Mouse (Mus musculus) thymus, adult 2 months (tissue): ENCODE data around the gene Secisbp2. TPM values are rescaled to one million over a fixed set of nuclear protein-coding genes. Genes with fewer than 3 reads are reported as not detected.

Source experiments
- DNase-seq: peaks from one replicate; pipeline ENCODE4 v3.0.0; 2021
- H3K27ac ChIP-seq: fragments of 200-500 bp; 2 replicates; pipeline ENCODE4 v1.5.1; 2012; ENCODE audit warnings: low read length, control low read depth; ENCODE audit not compliant: control insufficient read depth, insufficient read depth
- H3K27me3 ChIP-seq: fragments of 200-500 bp; 2 replicates; pipeline ENCODE4 v1.6.1; 2012; ENCODE audit warnings: mild to moderate bottlenecking, low read length, moderate library complexity, mixed read lengths; ENCODE audit not compliant: control insufficient read depth, insufficient read depth
- H3K36me3 ChIP-seq: fragments of 200-500 bp; 2 replicates; pipeline ENCODE4 v1.6.1; 2012; ENCODE audit warnings: mild to moderate bottlenecking, low read length, moderate library complexity; ENCODE audit not compliant: control insufficient read depth, insufficient read depth
- H3K4me1 ChIP-seq: fragments of 200-500 bp; replicated peaks from 2 replicates; pipeline ENCODE4 v1.6.1; 2012; ENCODE audit warnings: low read length; ENCODE audit not compliant: control insufficient read depth, insufficient read depth
- H3K4me3 ChIP-seq: fragments of 200-500 bp; 2 replicates; pipeline ENCODE4 v1.5.1; 2012; ENCODE audit warnings: mild to moderate bottlenecking, low read length, control low read depth, moderate library complexity; ENCODE audit not compliant: control insufficient read depth, insufficient read depth
- CTCF ChIP-seq: fragments of 200-500 bp; IDR thresholded peaks from 2 replicates; pipeline ENCODE4 v1.5.1; 2012; ENCODE audit warnings: mild to moderate bottlenecking, control low read depth, low read length, moderate library complexity, borderline replicate concordance; ENCODE audit not compliant: control insufficient read depth, poor library complexity, insufficient read depth; ENCODE audit errors: extremely low read depth
- POLR2A ChIP-seq: fragments of 200-500 bp; IDR thresholded peaks from 2 replicates; pipeline ENCODE4 v1.6.1; 2012; ENCODE audit warnings: mild to moderate bottlenecking, low read length, control low read depth, moderate library complexity; ENCODE audit not compliant: control insufficient read depth, poor library complexity, insufficient read depth; ENCODE audit errors: extremely low read depth
- WGBS: fragments of 180-500 bp; shearing (Covaris S2); methylation state at CpG from one replicate; pipeline ENCODE4 v1.1.7; 2018; 5-methylcytosine and 5-hydroxymethylcytosine counted together
- polyA plus RNA-seq: library from polyadenylated mRNA; depleted of rRNA; stranded (reverse); fragments of >200 nt; gene quantifications from 2 replicates; pipeline ENCODE4 v1.2.3, GENCODE M21; 2012

Secisbp2 gene
- polyA plus RNA-seq, 1 experiment = 50.8 TPM

DNA sequence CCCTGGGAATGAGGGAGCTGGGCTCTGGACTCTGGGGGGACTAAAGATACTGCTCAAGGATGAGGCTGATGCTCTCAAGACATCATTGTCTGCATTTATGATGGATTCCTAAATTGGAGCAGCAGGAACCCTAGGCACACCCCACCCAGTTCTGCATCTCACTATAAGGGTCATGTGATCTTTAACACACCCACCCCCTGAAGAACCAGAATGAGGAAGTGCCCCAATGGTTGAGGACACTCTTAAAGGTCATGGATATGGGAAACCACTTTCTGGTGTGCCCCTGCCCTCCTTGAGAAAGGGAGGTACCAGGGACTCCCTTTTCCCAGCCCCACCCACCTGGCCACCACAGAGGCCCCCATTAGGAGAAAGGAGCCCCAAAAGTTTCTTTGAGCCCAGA, 45.0 kb downstream of the Secisbp2 start:
- Histone ChIP-seq H3K4me1 (peaks cover 8% of the 10 kb centered on the region), H3K4me3 (no peak overlapping the region), H3K27me3 (no peaks in the 10 kb centered on the region), H3K27ac (no peak overlapping the region), H3K36me3 (peaks cover 16% of the 10 kb centered on the region)
- no peak for DNase-seq
- no peak for TF ChIP-seq CTCF
- no peak for TF ChIP-seq POLR2A

DNA sequence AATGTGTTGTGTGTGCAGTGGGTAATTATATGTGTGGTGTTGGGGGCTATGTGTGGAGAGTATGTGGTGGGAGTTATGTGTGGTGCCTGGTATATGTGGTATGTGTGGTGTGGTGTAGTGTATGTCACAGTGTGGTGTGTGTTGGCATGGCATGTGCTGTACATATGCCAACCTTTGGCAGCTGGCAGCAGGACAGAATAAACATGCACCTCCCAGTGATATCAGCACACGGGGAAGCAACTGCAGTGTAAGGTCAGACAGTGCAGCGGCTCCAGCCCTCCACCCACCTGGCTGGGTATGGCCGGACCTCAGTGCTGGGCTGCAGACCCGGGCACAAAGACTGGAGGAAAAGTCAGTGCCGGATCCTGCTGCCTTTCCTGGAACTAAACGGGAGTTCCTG, 46.0 kb downstream of the Secisbp2 start:
- TF ChIP-seq CTCF (no peak), POLR2A (no peak)
- WGBS = 96% methylated on average over 6 of the region's 6 CpGs
- no peak overlapping the region for H3K27ac ChIP-seq

GRCm38 (mm10) chr13:51697897-51698296, 46.4 kb downstream of the Secisbp2 start:
- Histone ChIP-seq H3K36me3 (peaks cover 28% of the 10 kb centered on the region), H3K4me1 (peaks cover 8% of the 10 kb centered on the region), H3K27ac (no peak overlapping the region), H3K27me3 (no peaks in the 10 kb centered on the region), H3K4me3 (no peak overlapping the region)
- no peak for DNase-seq
- WGBS = 89% methylated on average over 4 of the region's 4 CpGs
- no peak for TF ChIP-seq CTCF
- no peak for TF ChIP-seq POLR2A

More for the DNA sequence above, 46.0 kb downstream of the Secisbp2 start:
- peaks cover 24% of the 10 kb centered on the region for H3K36me3 ChIP-seq
- DNase-seq = no peak
- no peaks in the 10 kb centered on the region for H3K27me3 ChIP-seq
- H3K4me1 ChIP-seq = peaks cover 8% of the 10 kb centered on the region
- no peak overlapping the region for H3K4me3 ChIP-seq

DNA sequence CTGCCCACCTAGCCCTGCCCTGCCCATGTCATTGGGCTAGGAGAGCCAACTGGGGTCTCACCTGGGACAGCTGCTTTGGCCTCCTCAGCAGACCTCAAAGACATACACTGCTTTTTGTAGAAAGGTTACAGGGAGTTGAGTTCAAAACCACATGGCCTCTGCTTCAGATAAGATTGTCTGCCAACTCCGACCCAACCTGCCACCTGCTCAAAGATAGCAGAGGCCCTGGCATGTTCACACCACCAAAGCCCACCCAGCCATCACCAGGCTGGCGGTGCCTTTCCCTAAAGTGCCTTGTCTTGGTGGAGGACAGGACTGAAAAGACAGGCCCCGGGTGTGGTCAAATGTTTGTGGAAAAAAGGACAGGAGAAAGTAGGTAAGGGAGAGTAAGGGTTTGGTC, 46.8 kb downstream of the Secisbp2 start:
- no peak for DNase-seq
- TF ChIP-seq POLR2A (no peak), CTCF (no peak)
- H3K27ac ChIP-seq = no peak overlapping the region

DNA sequence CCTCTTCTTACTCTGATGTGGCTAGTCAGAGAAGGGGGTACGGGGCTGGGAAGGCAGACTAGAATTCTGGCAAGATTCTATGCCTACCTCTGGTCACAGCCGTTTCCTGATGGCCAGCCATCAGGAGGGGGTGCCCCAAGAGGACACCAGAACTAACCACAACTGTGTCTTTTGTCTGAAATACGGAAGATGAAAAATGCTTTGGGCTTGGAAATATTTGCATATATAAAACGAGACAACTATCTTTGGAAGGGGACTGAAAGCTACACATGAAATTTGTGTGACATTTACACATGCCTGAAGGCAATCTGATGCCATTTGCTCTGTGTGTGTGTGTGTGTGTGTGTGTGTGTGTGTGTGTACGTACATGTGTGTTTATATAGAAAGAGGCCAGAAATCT, 52.4 kb downstream of the Secisbp2 start:
- no peak for TF ChIP-seq CTCF
- no peak for TF ChIP-seq POLR2A
- no peaks in the 10 kb centered on the region for H3K4me1 ChIP-seq
- no peak overlapping the region for H3K27ac ChIP-seq
- no peak for DNase-seq
- H3K4me3 ChIP-seq = no peak overlapping the region
- no peaks in the 10 kb centered on the region for H3K27me3 ChIP-seq
- peaks cover 84% of the 10 kb centered on the region for H3K36me3 ChIP-seq
- 88% methylated on average over 5 of the region's 5 CpGs for WGBS

More for the DNA sequence above, 46.8 kb downstream of the Secisbp2 start:
- Histone ChIP-seq H3K27me3 (no peaks in the 10 kb centered on the region), H3K36me3 (peaks cover 32% of the 10 kb centered on the region), H3K4me1 (peaks cover 8% of the 10 kb centered on the region), H3K4me3 (no peak overlapping the region)
- WGBS = 59% methylated on average over 3 of the region's 3 CpGs

- TF ChIP-seq CTCF (no peak), POLR2A (no peak)
- no peak for DNase-seq
- H3K4me3 ChIP-seq = no peak overlapping the region
- 94% methylated on average over 22 of the region's 22 CpGs for WGBS
- H3K27ac ChIP-seq = no peak overlapping the region
- no peaks in the 10 kb centered on the region for H3K27me3 ChIP-seq
- peaks cover 91% of the 10 kb centered on the region for H3K36me3 ChIP-seq
- H3K4me1 ChIP-seq = no peaks in the 10 kb centered on the region
These were observed 54.7 kb downstream of the Secisbp2 start for GRCm38 (mm10) chr13:51705882-51706854.
